Mouse (Mus musculus) left cerebral cortex, adult 11 months (tissue): ENCODE data around the gene C1qtnf6.
A peak's percentile ranks its signal among the peaks of the same experiment; 100 is the strongest.

ENCODE experiments used
- DNase-seq: peaks from one replicate; pipeline ENCODE4 v3.0.0; 2022; ENCODE audit warnings: low spot score

The C1qtnf6 gene

DNA sequence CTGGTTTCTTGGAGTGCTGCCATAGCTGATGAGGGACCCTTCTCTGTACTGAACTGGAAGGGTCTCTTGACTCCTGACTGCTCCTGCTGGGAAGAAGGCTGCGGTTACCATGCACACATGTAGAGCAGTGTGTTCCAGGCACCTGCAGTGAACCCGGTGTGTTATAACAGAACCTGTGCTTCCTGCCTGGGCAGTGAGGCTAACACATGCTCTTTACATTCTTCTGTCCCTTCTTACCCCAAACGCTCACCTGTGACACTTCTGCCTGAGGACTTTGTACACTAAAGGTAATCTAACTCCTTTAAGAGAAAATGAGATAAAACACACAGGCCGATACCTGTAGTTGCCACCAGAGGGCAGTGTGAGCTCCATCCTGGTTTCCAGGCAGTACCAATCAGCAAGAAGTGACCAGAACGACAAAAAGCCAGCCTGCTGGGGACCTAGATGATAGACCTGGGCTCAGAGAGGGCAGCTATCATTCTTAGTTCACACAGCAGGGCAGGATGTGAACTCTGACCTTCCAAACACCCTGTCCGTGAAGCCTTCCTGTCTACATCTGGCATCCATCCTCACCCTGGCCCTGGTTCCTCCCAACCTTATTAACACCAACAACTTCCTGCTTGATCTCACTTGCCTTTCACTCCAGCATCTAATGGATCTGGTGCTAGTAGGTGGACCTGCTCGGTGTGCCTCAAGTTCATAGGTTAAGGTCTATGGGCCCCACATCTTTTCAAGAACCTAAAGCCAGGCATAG is 16.6 kb downstream of the C1qtnf6 start:
- DNase-seq: peak; percentile 57

DNA sequence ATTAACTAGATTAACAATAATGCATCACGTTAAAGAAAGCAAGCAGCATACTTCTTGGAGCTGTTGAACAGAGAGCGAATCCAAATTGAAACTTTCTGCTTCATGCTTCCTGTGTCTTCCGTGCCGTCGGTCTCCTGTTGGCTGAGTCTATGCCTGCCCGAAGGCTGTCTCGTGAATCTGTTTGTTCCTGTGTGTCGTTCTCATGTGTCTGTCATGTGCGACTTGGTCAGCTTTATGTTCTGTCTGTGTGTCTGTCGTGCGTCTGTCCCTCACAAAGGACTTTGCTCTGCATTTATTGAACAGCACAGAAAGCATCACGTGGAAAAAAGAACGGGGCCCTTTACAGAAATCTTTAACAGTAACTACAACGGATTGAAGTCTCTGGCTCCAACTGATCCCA is 18.2 kb downstream of the C1qtnf6 start:
- DNase-seq: no peak

DNA sequence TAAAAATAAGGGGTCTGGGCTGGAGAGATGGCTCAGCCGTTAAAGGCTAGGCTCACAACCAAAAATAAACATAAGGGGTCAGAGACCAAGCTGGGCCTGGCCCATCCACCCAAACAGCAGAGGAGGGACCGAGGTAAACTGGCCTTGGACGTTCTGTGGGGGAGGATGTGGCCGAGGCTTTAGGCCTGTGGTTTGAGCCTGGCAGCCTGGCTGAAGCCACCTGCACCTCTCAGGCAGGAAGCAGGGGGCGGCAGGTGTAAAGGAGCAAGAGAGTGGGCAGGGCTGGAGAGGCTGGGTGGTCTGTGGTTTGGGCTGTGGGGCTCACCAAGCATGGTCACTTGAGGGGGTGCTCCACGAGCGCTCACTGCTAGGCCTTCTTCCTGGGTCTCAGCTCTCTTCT is 19.3 kb downstream of the C1qtnf6 start:
- no peak for DNase-seq

- DNase-seq: no peak
Observed at GRCm38 (mm10) chr15:78510736-78511135, 20.5 kb downstream of the C1qtnf6 start.

- DNase-seq: no peak
Observed at GRCm38 (mm10) chr15:78510121-78510576, 21.1 kb downstream of the C1qtnf6 start.

DNA sequence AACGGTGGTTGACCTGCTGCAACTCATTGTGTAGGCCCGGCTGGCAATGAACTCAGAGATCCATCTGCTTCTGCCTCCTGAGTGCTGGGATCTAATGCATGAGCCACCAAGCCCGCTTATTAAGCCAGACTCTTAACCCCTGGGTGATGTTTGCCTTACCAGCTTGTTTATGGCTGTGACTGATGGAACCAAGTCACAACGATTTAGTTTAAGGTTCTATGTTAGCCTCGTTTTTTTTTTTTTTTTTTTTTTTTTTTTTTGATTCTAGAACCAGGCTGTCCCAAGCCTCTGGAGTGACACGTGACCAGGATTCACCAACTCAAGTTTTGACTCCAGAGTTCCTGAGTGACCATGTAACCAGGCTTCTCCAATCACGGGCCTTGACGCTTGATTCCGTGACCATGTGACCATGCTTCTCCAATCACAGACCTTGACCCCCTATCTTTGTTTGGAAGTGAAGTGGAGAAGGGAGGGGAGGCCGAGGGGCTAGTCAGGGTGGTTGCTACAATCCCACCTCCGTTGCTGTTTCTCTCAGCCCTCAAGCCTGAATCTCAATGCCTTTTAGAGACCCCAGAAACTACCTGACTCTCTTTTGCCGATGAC is 21.8 kb downstream of the C1qtnf6 start:
- DNase-seq: no peak

DNA sequence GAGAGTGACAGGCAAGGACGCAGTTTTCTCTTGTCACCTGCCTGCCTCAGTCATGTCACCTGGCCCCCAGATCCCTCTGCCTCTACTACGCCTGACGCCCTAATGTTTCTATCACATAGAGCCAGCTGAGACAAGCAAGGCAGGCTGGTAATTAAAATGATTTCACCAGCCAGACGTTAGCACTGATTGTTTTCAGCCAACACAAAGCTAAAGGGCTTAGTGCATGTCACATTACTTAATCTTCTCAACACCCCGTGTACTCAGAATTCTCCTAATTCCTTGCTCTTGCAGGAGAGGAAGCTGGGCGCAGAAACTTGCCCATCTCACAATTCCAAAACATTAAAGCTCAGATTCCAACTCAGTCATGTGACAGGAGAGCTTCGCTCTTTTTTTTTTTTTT is 22.8 kb downstream of the C1qtnf6 start:
- DNase-seq: no peak

DNA sequence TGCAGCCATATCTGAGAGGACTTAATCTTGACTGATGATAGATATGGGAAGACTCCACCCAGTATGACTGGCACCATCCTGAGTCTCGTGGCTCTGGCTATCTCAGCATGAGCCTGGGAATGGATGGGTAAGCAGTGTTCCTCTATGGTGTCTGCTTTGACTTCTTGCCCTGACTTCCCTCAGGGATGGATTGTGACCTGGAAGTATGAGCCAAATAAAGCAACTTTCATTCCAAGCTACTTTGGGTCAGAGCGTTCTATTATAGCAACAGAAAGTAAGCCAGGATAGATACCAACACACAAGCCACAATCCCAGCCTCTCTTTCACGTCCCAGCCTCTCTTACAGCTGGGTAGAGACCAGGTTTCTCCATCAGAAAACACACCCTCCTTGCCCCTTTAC is 25.7 kb downstream of the C1qtnf6 start:
- DNase-seq: no peak

DNA sequence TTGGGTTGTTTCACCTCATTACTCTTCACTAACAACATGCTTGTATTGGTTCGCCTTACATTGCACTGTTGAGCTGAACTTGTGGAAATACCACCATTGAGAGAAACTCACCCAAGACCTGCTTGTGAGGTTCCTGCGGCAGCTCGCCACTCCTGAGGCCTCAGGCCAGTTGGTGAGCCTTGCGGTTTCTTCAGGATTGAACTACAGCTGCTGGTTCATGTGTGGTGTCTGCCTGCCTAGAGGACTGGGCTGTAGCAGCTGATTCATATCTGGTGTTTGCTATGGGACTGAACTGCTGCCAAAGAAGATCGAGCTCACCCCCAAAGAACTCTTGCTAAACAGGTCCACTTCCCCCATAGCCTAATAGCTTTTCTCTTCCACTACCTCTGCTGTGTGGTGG is 26.4 kb downstream of the C1qtnf6 start:
- DNase-seq: no peak

DNA sequence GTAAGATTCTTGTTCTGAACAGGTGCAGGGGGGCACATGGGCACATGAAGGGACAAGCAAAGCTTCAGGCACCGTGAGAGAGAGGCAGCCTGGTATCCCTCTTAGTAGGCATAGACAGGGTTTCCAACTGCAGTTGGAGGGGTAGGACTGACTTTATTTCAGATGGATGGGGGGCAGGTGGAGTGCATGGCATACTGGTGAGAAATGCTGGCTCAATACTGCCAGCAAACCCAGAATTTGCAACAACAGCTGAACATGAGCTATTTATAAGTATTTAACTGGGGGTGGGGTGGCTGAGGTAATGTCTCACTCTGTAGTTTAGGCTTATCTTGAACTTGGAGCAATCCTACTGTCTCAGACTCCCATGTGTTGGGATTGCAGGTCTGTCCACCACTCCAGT is 27.2 kb downstream of the C1qtnf6 start:
- no peak for DNase-seq

DNA sequence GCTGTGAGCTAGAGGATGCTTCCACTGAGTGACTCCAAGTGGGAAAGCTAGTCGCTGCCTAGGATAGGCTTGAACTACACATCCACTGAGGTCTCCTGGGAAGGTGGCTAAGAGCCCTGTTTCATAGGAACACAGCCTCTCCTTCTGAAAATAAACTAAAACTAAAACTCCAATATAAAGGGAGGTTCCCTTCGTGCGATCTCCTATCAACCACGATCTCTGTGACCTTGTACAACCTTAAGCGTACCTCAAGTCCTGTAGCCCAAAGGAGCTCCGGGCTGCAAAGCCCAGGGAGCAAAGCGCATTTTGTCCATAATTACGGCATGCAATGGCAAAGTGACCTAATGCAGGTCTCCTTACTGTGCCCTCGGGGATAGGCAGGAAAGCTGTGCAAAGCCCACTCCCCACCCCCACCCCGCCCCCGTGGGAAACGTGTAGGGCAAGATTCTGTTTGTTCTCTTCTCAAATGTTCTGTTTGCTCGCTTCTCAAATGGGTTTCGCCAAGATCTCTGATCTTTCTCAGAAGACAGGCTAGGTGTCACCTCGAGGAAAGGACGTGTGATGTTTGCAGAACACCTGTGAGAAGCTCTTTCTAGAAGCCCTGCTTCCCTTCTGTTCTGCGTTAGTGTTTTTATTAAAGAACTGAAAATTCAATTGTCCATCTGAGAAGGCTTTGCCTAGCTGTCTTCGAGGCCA is 28.6 kb downstream of the C1qtnf6 start:
- no peak for DNase-seq

- no peak for DNase-seq
Observed at GRCm38 (mm10) chr15:78494968-78495406, 36.2 kb downstream of the C1qtnf6 start, which contains the start of gene Il2rb. Gene Il2rb, minus strand, starts transcription at chr15:78495271.

GRCm38 (mm10) chr15:78493401-78494010 is 37.7 kb downstream of the C1qtnf6 start:
- no peak for DNase-seq

- DNase-seq: no peak
Observed at GRCm38 (mm10) chr15:78491301-78491700, 39.9 kb downstream of the C1qtnf6 start.

DNA sequence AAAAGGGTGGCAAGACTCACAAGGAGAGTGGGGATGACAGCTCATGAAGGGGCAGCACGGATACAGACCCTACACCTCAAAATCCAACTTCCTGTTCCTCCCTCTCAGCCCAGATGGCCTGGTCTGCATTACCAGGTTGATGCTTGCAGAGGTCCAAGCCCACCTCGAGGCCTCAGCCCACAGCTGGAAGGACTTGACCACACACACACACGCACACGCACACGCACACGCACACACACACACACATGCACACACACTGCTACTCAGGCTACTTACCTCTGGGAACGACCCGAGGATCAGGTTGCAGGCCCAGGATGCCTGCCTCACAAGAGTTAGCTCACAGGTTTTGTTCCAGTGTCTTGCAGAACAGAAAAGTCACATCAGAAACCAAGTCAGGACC is 41.3 kb downstream of the C1qtnf6 start:
- no peak for DNase-seq

DNA sequence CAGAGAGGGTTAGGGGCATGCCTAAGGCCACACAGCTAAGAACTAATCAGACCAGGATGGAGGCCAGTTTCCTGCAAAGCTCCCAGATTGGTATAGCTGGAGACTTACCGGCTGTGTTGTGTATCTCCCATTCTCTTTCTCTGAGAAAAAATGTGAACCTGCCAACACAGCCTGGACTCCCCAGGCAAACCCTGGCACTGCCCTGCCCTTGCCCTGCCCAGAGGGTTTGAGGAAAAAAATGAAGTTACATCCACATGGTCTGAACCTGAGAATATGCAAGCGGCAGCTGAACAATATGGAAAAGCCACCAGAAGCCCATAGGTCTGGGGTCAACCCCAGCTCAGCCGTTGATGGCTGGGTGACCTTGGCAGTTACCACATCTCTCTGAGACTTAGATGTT is 42.0 kb downstream of the C1qtnf6 start:
- DNase-seq: no peak

DNA sequence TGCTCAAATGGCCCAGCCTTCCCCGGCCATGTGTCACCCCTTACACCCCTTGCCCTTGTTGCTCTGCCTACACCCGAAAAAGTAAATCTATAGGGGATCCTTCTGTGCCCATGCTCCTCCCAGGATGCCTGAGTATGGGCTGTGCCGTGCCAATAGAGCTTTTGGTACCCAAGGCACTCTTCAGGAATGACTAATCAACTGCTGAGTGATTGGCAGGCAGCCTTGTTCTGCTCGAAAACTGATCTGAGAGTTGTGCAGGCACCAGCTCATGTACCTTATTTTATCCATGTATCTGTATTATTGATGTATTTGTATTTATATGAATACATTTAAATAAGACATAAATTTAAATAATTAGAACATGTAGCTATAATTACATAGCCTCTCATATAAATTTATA is 44.1 kb downstream of the C1qtnf6 start:
- no peak for DNase-seq

DNA sequence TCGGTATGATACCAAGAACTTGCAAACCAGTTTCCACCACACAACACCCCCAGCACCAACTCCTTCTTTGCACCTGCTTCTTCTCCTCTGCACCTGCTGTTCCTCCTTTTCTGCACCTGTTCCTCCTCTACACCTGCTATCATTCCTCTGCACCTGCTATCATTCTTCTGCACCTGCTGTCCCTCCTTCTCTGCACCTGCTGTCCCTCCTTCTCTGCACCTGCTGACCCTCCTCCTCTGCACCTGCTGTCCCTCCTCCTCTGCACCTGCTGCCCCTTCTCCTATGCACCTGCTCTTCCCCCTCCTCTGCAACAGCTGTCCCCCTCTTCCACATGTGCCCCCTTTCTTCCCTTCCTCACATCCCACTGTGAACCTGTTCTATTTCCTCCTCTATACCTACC is 44.7 kb downstream of the C1qtnf6 start:
- DNase-seq: no peak

GRCm38 (mm10) chr15:78483311-78483710 is 47.9 kb downstream of the C1qtnf6 start:
- DNase-seq: no peak

- no peak for DNase-seq
Observed at GRCm38 (mm10) chr15:78482518-78482917, 48.7 kb downstream of the C1qtnf6 start.

GRCm38 (mm10) chr15:78481448-78482000 is 49.7 kb downstream of the C1qtnf6 start:
- no peak for DNase-seq

DNA sequence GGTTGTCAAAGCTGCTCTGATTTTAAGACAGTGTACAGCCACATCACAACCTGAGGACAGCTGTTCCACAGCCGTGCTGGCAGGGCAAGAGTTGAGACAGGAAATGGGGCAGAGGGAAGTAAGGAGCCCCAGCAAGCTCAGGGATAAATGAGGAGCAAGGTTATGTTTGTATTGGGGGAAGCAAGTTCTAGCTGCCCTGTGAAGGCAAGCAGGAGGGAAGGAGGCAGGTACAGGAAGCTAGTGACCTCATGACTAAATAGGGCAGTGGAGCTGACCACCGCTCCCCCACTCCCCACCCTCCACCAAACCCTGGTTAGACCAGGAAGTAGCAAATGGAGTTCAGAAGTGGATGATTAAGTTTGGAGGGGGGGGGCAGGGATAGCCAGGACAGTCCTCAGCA is 50.2 kb downstream of the C1qtnf6 start:
- DNase-seq: no peak
